Mouse (Mus musculus): ENCODE measurements around the gene Zfp148. TPM values are rescaled to one million over a fixed set of nuclear protein-coding genes. Genes with fewer than 3 reads are reported as not detected.
A peak's percentile ranks its signal among the peaks of the same experiment; 100 is the strongest.
"Not testable (repeated sequence)": the region's sequence is repeated elsewhere in the genome, so short reads cannot be mapped to it uniquely, and the experiment has no call there.

The Zfp148 gene
- polyA plus RNA-seq, 1 experiment from 2014 or later = 12.8 TPM

DNA sequence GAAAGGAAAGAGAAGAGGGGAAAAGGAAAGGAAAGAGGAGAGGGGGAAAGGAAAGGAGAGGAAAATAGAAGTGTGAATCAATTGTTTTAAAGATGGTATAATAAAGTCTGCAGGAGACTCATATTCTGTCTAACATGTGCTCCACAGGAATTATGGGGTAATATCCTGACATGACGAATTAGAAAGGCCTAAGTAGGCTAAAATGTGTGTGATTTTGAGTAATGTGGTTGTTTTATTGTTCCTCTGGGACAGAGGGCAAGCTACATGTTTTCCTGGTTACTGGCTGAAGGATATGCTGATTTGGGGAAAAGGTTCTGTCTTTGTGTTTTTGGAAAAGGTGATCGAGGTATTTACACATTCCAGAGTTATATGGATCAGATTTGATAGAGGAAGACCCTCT lies 128.6 kb downstream of the Zfp148 start:
- not testable (repeated sequence) for H3K4me3 ChIP-seq (replicated peaks); H3K4me2 ChIP-seq; H3K27me3 ChIP-seq; H3K9me3 ChIP-seq (replicated peaks); ATAC-seq (ENCODE audit: insufficient read depth); H3K9ac ChIP-seq; H3K4me1 ChIP-seq (replicated peaks); H3K36me3 ChIP-seq (replicated peaks); H3K27ac ChIP-seq (replicated peaks)
- 66% methylated on average over 2 of the region's 2 CpGs for WGBS (ENCODE audit: insufficient replicate concordance)

DNA sequence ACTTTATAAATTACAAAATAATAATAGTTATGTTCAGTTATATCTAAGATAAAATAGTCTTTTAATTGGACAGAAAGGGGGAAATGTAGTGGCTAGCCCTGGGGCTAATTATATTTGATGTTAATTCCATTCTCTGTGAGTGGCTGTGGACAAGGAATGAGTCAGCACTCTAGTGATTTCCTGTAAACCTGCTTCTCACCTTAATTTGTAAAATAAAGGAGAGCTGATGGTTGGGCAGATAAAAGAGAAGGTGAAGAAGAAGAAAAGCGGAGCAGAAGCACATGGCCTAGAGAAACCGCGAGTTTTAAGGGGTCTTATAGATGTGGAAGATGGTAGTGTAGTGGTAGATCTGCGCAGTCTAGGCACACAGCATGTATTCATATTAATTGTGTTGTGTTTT lies 130.2 kb downstream of the Zfp148 start:
- 71% methylated on average over 4 of the region's 4 CpGs for WGBS (ENCODE audit: insufficient replicate concordance)
- H3K9ac ChIP-seq; H3K36me3 ChIP-seq (replicated peaks); H3K4me2 ChIP-seq; H3K27ac ChIP-seq (replicated peaks); ATAC-seq (ENCODE audit: insufficient read depth); H3K27me3 ChIP-seq; H3K4me3 ChIP-seq (replicated peaks); H3K9me3 ChIP-seq (replicated peaks); H3K4me1 ChIP-seq (replicated peaks): not testable (repeated sequence)

DNA sequence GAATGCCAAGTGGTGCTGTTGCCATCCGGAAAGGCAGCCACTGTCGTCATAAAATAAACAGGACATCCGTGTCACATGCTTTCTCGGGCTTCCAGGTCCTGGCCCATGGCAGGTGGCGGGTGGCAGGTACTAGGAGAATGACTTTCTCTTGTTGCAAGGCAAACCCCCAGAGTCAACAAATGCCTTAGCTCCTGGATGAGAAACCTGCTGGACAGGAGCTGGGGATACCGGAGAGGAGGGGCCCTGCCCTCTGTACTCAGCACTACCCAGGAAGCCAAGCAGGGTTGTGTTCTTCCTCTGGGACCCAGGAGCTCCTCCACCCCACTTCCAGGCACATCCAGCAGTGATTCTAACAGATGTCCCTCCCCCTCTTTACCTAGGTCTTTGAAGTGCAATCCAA lies 131.9 kb downstream of the Zfp148 start:
- Histone ChIP-seq H3K4me1 (replicated peaks) (0 out of 2 replicates have a peak, but pooled peaks cover 3% of the 10 kb centered on the region), H3K9ac (no peak overlapping the region), H3K27ac (replicated peaks) (no peak overlapping the region), H3K27me3 (peaks cover 12% of the 10 kb centered on the region), H3K4me3 (replicated peaks) (no peak overlapping the region), H3K4me2 (no peak overlapping the region), H3K36me3 (replicated peaks) (no peaks in the 10 kb centered on the region), H3K9me3 (replicated peaks) (no peaks in the 10 kb centered on the region)
- ATAC-seq (ENCODE audit: insufficient read depth) = no peak
- WGBS (ENCODE audit: insufficient replicate concordance) = 61% methylated on average over 6 of the region's 6 CpGs

DNA sequence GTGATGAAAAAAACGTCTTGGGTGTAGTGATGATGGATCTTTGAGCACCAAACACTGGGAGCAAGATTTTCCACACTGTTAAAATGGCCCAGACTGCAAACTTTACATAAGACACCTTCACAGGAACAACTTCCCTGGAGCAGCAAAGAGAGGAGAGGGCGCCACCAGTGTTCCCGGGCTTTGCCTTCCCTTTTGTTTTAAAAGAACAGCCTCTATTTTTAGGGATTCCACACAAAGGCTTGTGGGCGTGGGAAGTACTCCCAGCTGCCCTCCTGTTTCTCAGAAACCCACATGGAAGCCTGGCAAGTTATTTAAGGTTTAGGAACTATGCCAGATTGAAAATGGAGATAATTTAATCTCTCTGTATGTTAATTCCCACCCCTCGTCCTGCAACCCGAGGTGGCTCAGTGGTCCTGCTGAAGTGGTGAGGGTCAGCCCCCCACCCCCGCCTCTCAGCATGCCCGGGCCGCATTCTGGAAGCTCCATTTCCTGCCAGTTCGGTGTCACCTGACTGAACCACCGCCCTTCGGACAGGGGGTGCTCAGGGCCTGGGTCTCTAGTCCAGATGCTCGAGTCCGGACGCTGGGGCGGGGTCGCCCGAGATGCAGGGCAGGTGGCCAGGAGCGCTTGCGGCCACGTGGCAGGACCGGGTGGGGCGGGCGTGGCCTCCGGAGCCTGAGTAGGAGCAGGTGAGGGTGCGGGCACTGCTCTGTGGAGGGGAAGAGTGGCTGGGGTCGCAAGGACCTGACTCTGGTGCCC lies 136.3 kb downstream of the Zfp148 start, which contains the start of gene Slc12a8:
TSS of gene Slc12a8 (plus strand) at position 522 of the 759 bp plus-strand sequence.
- no peaks in the 10 kb centered on the region for H3K36me3 ChIP-seq (replicated peaks)
- no peak within 1 kb of the TSS for H3K27ac ChIP-seq (replicated peaks)
- H3K4me2 ChIP-seq = peak within 1 kb of the TSS; percentile 53
- no peak within 1 kb of the TSS for H3K4me3 ChIP-seq (replicated peaks)
- H3K4me1 ChIP-seq (replicated peaks) = 0 out of 2 replicates have a peak, but pooled peaks cover 3% of the 10 kb centered on the region
- H3K9ac ChIP-seq = no peak within 1 kb of the TSS
- H3K9me3 ChIP-seq (replicated peaks) = no peaks in the 10 kb centered on the region
- 10% methylated on average over 27 of the region's 27 CpGs for WGBS (ENCODE audit: insufficient replicate concordance)
- H3K27me3 ChIP-seq = peaks cover 20% of the 10 kb centered on the region
- ATAC-seq (ENCODE audit: insufficient read depth) = no peak

DNA sequence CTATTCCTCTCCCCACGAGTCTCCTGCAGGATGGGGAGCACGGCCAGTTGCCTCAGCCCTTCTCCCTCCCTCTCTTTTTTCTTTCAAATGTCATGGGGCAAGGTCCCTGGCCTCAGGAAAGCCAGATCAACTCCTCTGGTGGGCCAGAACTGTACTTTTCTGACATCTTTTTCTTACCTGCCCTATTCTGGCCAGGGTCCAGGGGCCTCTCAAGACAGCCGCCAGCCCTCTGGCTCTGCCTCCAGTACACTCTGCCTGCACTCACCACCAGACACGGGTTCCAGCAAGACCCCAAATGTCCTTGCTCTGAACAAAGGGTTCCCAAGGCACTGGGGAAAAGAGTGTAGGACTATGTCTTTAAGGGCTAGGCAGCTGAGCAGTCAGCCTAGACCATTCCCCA lies 137.0 kb downstream of the Zfp148 start:
- H3K27ac ChIP-seq (replicated peaks) = no peak overlapping the region
- 0 out of 2 replicates have a peak, but pooled peaks cover 3% of the 10 kb centered on the region for H3K4me1 ChIP-seq (replicated peaks)
- no peaks in the 10 kb centered on the region for H3K9me3 ChIP-seq (replicated peaks)
- H3K27me3 ChIP-seq = peaks cover 20% of the 10 kb centered on the region
- H3K4me3 ChIP-seq (replicated peaks) = no peak overlapping the region
- no peak for ATAC-seq (ENCODE audit: insufficient read depth)
- H3K9ac ChIP-seq = no peak overlapping the region
- H3K36me3 ChIP-seq (replicated peaks) = no peaks in the 10 kb centered on the region
- peak overlapping the region; percentile 53 for H3K4me2 ChIP-seq
- WGBS (ENCODE audit: insufficient replicate concordance) = 32% methylated on average over 4 of the region's 4 CpGs

DNA sequence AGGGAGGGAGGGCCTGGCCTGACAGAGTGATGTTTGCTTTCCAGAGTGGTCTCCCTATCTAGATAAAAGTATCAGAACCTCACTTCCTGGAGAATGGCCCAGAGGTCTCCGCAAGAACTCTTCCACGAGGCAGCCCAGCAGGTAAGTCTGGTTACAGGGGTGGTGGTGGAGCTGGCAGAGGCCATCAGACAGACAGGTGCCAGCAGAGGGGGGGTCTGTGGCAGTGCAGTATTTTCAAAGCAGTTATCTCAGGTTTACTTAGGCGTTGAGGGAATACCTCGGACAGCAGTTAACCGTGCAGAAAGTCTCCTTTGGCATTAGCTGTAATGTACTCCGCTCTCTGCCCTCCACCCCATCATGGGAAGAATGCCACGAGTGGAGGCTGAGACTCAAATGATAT lies 137.6 kb downstream of the Zfp148 start:
- H3K36me3 ChIP-seq (replicated peaks) = no peaks in the 10 kb centered on the region
- no peak for ATAC-seq (ENCODE audit: insufficient read depth)
- peaks cover 20% of the 10 kb centered on the region for H3K27me3 ChIP-seq
- no peak overlapping the region for H3K4me3 ChIP-seq (replicated peaks)
- H3K4me2 ChIP-seq = no peak overlapping the region
- 49% methylated on average over 7 of the region's 7 CpGs for WGBS (ENCODE audit: insufficient replicate concordance)
- H3K4me1 ChIP-seq (replicated peaks) = 0 out of 2 replicates have a peak, but pooled peaks cover 3% of the 10 kb centered on the region
- no peaks in the 10 kb centered on the region for H3K9me3 ChIP-seq (replicated peaks)
- H3K27ac ChIP-seq (replicated peaks) = no peak overlapping the region
- no peak overlapping the region for H3K9ac ChIP-seq

DNA sequence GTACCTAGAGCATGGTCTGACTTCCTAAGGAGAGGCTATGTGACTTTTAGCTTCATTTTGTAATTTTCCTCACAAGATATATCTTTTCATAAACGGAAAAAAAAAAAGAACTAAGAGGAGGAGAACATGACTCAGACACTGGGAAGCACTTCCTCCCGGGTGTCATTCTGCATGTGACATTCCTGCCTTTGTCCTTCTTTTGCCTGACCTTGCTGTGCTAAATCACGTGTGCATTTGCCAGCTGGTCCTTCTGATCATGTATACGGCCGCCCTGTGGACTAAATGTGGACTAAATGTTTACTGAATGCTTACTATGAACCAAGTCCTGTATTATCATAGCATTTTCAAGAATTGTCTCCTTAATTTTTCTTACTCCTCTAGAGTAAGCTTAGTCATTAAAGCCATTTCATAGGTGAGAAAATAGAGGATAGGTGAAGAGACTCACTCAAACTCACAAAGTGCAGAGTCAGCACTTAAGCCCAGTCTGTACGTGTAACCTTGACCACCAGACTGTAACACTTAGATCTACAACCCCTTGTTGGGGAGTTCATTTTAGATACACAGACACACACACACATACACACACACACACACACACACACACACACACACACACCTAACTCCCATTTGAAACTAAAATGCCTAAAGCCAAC lies 139.4 kb downstream of the Zfp148 start:
- no peak overlapping the region for H3K9ac ChIP-seq
- no peaks in the 10 kb centered on the region for H3K36me3 ChIP-seq (replicated peaks)
- H3K27ac ChIP-seq (replicated peaks) = no peak overlapping the region
- no peak for ATAC-seq (ENCODE audit: insufficient read depth)
- H3K4me2 ChIP-seq = no peak overlapping the region
- H3K27me3 ChIP-seq = peaks cover 20% of the 10 kb centered on the region
- no peaks in the 10 kb centered on the region for H3K9me3 ChIP-seq (replicated peaks)
- 65% methylated on average over 6 of the region's 6 CpGs for WGBS (ENCODE audit: insufficient replicate concordance)
- 0 out of 2 replicates have a peak, but pooled peaks cover 3% of the 10 kb centered on the region for H3K4me1 ChIP-seq (replicated peaks)
- no peak overlapping the region for H3K4me3 ChIP-seq (replicated peaks)

DNA sequence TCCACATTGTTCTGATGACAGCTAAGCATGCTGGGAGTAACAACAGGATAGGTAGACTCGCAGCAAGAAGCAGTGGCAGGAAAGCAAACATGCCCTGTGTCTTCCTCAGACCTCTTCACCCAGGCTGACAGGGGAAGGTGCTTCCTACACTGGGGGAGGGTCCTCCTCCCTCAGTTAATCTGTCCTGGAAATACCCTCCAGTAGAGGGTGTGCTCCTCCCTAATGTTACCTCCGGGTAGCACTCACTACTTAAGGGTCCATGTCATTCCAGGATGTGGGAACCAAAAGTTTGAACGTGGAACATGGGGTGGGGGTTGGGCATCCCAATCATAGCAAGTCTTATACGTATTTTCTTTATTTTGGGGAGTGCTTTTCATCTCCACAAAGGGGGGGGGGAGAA lies 141.9 kb downstream of the Zfp148 start:
- ATAC-seq (ENCODE audit: insufficient read depth) = no peak
- H3K4me1 ChIP-seq (replicated peaks) = no peaks in the 10 kb centered on the region
- no peak overlapping the region for H3K9ac ChIP-seq
- H3K36me3 ChIP-seq (replicated peaks) = no peaks in the 10 kb centered on the region
- H3K27me3 ChIP-seq = peaks cover 7% of the 10 kb centered on the region
- H3K4me3 ChIP-seq (replicated peaks) = no peak overlapping the region
- H3K27ac ChIP-seq (replicated peaks) = no peak overlapping the region
- WGBS (ENCODE audit: insufficient replicate concordance) = 38% methylated on average over 4 of the region's 4 CpGs
- no peaks in the 10 kb centered on the region for H3K9me3 ChIP-seq (replicated peaks)
- H3K4me2 ChIP-seq = no peak overlapping the region

DNA sequence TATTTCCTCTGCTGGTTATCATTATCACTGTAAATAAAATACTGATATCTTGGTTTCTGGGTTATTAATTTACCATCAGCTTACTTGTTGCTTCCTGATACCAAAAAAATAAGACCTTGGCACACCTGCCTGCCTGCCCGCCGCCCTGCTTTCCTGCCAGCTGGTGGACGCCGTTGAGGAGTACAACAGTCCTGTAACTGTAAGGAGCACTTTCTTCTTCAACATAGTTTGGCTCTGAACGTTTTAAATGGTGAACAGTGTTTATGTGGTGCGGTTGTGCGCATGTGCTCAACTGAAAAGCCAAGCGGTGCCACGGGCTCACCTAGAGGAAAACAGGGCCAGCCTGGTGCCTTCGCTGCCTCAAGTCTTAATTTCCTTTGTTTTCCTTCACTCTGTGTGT lies 142.9 kb downstream of the Zfp148 start:
- Histone ChIP-seq H3K9ac (no peak overlapping the region), H3K36me3 (replicated peaks) (no peaks in the 10 kb centered on the region), H3K4me3 (replicated peaks) (no peak overlapping the region), H3K27me3 (no peaks in the 10 kb centered on the region), H3K27ac (replicated peaks) (no peak overlapping the region), H3K4me1 (replicated peaks) (no peaks in the 10 kb centered on the region), H3K4me2 (no peak overlapping the region), H3K9me3 (replicated peaks) (no peaks in the 10 kb centered on the region)
- WGBS (ENCODE audit: insufficient replicate concordance) = 68% methylated on average over 10 of the region's 10 CpGs
- no peak for ATAC-seq (ENCODE audit: insufficient read depth)

DNA sequence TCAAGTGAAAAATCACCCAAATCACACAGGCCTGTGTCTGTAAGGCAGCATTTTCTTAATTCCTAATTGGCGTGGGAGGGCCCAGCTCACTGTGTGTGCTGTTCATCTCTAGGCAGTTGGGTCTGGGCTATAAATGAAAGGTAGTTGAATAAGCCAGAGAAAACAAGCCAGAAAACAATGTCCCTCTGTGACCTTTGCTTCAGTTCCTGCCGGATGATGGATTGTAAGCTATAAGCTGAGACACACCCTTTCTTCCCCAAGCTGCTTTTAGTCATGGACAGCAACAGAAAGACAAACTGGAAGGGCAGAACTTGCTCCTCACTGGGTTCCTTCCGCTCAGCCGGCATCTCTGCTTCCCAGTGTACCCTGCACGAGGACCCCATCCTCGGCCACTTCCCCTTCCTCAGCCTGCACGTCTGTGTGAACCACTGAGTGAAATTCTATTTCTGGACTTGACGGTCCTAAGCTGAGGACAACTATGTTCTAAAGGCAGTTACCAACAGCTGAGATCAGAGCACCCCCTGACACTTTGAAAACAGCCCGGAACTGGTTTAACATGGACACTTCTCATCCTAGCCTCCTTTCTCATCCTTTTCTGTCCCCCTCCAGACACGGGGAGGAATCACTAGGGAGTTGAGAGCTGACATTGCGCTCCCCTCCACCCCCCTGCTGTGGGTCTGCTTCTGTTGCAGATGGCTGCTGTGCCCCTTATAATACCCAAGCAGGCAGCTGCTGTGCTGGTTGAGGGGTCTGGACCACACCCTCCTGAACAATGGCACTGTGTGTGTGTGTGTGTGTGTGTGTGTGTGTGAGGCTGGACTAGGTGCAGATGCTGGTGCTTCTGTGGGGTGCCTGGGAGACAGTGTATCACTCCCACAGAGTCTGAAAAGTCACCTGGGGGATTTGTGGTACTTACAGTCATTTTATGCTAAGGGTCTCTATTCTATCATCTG lies 149.1 kb downstream of the Zfp148 start:
- no peak for ATAC-seq (ENCODE audit: insufficient read depth)
- Histone ChIP-seq H3K9ac (no peak overlapping the region), H3K27ac (replicated peaks) (no peak overlapping the region), H3K27me3 (no peaks in the 10 kb centered on the region), H3K36me3 (replicated peaks) (no peaks in the 10 kb centered on the region), H3K4me3 (replicated peaks) (no peak overlapping the region), H3K9me3 (replicated peaks) (no peaks in the 10 kb centered on the region), H3K4me2 (no peak overlapping the region), H3K4me1 (replicated peaks) (no peaks in the 10 kb centered on the region)
- 49% methylated on average over 11 of the region's 11 CpGs for WGBS (ENCODE audit: insufficient replicate concordance)

DNA sequence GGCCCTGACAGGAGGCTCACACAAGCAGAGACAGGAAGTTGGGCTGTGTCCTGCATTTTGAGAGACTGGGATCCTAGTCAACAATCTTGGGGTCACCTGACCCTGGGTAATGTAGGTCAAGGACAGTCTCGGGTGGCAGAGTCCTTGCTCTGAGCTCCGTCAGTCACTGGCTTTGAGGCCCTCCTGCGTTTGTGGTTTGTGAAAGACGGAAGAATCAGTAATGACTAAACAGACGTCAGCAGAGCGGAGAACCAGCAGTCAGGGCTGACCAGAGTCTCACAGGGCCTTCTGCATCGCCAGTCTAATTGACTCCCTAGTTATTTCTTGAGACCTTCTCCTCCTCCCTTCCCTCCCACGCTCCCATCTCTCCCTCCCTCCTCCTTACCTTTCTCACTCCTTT lies 150.5 kb downstream of the Zfp148 start:
- WGBS (ENCODE audit: insufficient replicate concordance) = 34% methylated on average over 8 of the region's 8 CpGs
- Histone ChIP-seq H3K27me3 (no peaks in the 10 kb centered on the region), H3K27ac (replicated peaks) (no peak overlapping the region), H3K4me2 (no peak overlapping the region), H3K9me3 (replicated peaks) (no peaks in the 10 kb centered on the region), H3K9ac (no peak overlapping the region), H3K36me3 (replicated peaks) (no peaks in the 10 kb centered on the region), H3K4me1 (replicated peaks) (no peaks in the 10 kb centered on the region), H3K4me3 (replicated peaks) (no peak overlapping the region)
- ATAC-seq (ENCODE audit: insufficient read depth) = no peak

Data from liver, embryonic 15.5 days (tissue).